Mouse (Mus musculus) embryonic facial prominence, embryonic 13.5 days (tissue): ENCODE measurements at regions not wholly inside any gene's neighbourhood (a gene's known extent, or its start where the extent isn't known, plus 50 kb on each side); places are given as distances from the start of the nearest gene placed in this dataset.

ENCODE experiments used
- ATAC-seq: fragments of 200-750 bp; cut with Nextera tagmentation; 2 replicates; pipeline ENCODE4 v1.8.0; 2017; ENCODE audit warnings: low read depth; ENCODE audit not compliant: insufficient number of reproducible peaks, insufficient read depth, low FRiP score, low TSS enrichment
- H3K27ac ChIP-seq: fragments of 300-500 bp; sonication (generic); 2 replicates; pipeline ENCODE4 v1.5.1; 2015; ENCODE audit warnings: moderate library complexity, mild to moderate bottlenecking, inconsistent platforms
- H3K27me3 ChIP-seq: fragments of 300-500 bp; sonication (generic); 2 replicates; pipeline ENCODE4 v1.6.1; 2015; ENCODE audit warnings: mild to moderate bottlenecking, inconsistent platforms
- H3K36me3 ChIP-seq: fragments of 300-500 bp; sonication (generic); 2 replicates; pipeline ENCODE4 v1.6.1; 2015; ENCODE audit warnings: mild to moderate bottlenecking, inconsistent platforms
- H3K4me1 ChIP-seq: fragments of 300-500 bp; sonication (generic); 2 replicates; pipeline ENCODE4 v1.6.1; 2015; ENCODE audit warnings: inconsistent platforms
- H3K4me2 ChIP-seq: fragments of 300-500 bp; sonication (generic); 2 replicates; pipeline ENCODE4 v1.6.1; 2015; ENCODE audit warnings: moderate library complexity, mild to moderate bottlenecking, inconsistent platforms
- H3K4me3 ChIP-seq: fragments of 300-500 bp; sonication (generic); 2 replicates; pipeline ENCODE4 v1.5.1; 2015; ENCODE audit warnings: mild to moderate bottlenecking, inconsistent platforms
- H3K9ac ChIP-seq: fragments of 300-500 bp; sonication (generic); 2 replicates; pipeline ENCODE4 v1.6.1; 2015; ENCODE audit warnings: mild to moderate bottlenecking, inconsistent platforms
- H3K9me3 ChIP-seq: fragments of 300-500 bp; sonication (generic); 2 replicates; pipeline ENCODE4 v1.6.1; 2016; ENCODE audit warnings: inconsistent platforms
- WGBS: fragments of 180-500 bp; shearing (Covaris S2); methylation state at CpG from one replicate; pipeline ENCODE4 v1.1.7; 2015; ENCODE audit warnings: mixed read lengths; 5-methylcytosine and 5-hydroxymethylcytosine counted together

GRCm38 (mm10) chr14:46636364-46636763 is 124.0 kb upstream of the Cdkn3 start:
- no peaks in the 10 kb centered on the region for H3K36me3 ChIP-seq
- H3K27me3 ChIP-seq, result no peaks in the 10 kb centered on the region
- no peaks in the 10 kb centered on the region; the same call in 1 of the 2 replicates for H3K9me3 ChIP-seq
- ATAC-seq, result no peak
- no peak overlapping the region for H3K27ac ChIP-seq
- H3K4me1 ChIP-seq, result peaks cover 17% of the 10 kb centered on the region
- 83% methylated on average over 6 of the region's 6 CpGs for WGBS
- H3K9ac ChIP-seq, result no peak overlapping the region
- no peak overlapping the region for H3K4me3 ChIP-seq
- no peak overlapping the region for H3K4me2 ChIP-seq

DNA sequence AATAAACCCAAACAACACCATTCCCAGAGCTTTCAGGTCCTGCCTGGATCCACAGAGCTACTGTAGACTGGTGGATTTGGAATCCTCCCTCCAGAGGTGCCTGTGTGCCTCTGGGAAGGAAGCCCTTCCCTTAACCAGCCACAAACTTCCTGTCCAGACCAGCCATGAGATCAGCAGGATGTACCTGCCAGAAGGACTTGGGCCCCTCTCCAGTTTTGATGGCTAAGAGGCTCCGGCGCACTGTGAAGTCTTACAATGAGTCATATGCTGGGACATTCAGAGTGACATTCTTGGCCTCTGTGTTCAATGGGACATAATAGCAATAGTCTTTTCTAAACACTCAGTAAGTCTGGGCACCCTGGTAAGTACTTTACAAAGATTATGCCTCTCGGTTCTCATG is 125.0 kb upstream of the Cdkn3 start:
- H3K9me3 ChIP-seq, result no peaks in the 10 kb centered on the region; the same call in 1 of the 2 replicates
- no peak overlapping the region for H3K4me3 ChIP-seq
- no peaks in the 10 kb centered on the region for H3K36me3 ChIP-seq
- H3K27me3 ChIP-seq, result no peaks in the 10 kb centered on the region
- no peak overlapping the region for H3K4me2 ChIP-seq
- no peak for ATAC-seq
- no peak overlapping the region for H3K9ac ChIP-seq
- H3K4me1 ChIP-seq, result peaks cover 17% of the 10 kb centered on the region
- WGBS, result 91% methylated on average over 3 of the region's 3 CpGs
- no peak overlapping the region for H3K27ac ChIP-seq

- H3K9me3 ChIP-seq, result no peaks in the 10 kb centered on the region; the same call in 1 of the 2 replicates
- no peak overlapping the region for H3K27ac ChIP-seq
- H3K9ac ChIP-seq, result no peak overlapping the region
- H3K4me1 ChIP-seq, result peaks cover 17% of the 10 kb centered on the region
- H3K4me2 ChIP-seq, result no peak overlapping the region
- no peak overlapping the region for H3K4me3 ChIP-seq
- H3K27me3 ChIP-seq, result no peaks in the 10 kb centered on the region
- ATAC-seq, result no peak
- H3K36me3 ChIP-seq, result no peaks in the 10 kb centered on the region
- WGBS, result 68% methylated on average over 12 of the region's 12 CpGs
Measured at GRCm38 (mm10) chr14:46634656-46635244, 125.6 kb upstream of the Cdkn3 start.

GRCm38 (mm10) chr14:46634251-46634650 is 126.1 kb upstream of the Cdkn3 start:
- Histone ChIP-seq H3K9ac (no peak overlapping the region), H3K4me3 (no peak overlapping the region), H3K36me3 (no peaks in the 10 kb centered on the region), H3K4me2 (no peak overlapping the region), H3K4me1 (peaks cover 17% of the 10 kb centered on the region), H3K27me3 (no peaks in the 10 kb centered on the region), H3K9me3 (no peaks in the 10 kb centered on the region; the same call in 1 of the 2 replicates), H3K27ac (no peak overlapping the region)
- no peak for ATAC-seq
- WGBS, result 91% methylated on average over 10 of the region's 10 CpGs

DNA sequence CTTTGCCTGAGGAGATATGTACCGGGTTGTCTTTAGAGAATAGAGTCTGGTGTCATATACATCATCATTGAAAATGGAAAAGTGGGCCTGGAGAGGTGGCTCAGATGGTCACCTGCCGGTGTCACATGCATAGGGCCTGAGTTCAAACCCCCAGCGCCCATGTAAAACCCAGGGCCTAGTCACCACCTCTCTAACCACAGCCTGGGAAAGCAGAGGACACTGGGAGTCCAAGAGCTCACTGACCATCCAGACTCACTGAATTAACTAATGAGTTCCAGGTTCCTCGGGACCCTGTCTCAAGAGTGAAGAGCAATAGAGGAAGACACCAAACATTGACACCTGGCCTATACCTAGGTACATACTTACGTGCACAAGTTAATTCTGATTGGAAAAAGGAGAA is 132.7 kb upstream of the Cdkn3 start:
- WGBS, result 90% methylated on average over 5 of the region's 5 CpGs
- no peaks in the 10 kb centered on the region; the same call in 1 of the 2 replicates for H3K9me3 ChIP-seq
- H3K27ac ChIP-seq, result no peak overlapping the region
- no peak overlapping the region for H3K9ac ChIP-seq
- no peak overlapping the region for H3K4me3 ChIP-seq
- ATAC-seq, result no peak
- H3K36me3 ChIP-seq, result no peaks in the 10 kb centered on the region
- H3K4me1 ChIP-seq, result peaks cover 5% of the 10 kb centered on the region; the same call in 1 of the 2 replicates
- no peaks in the 10 kb centered on the region for H3K27me3 ChIP-seq
- no peak overlapping the region for H3K4me2 ChIP-seq

GRCm38 (mm10) chr14:46625760-46626159 is 134.6 kb upstream of the Cdkn3 start:
- H3K4me2 ChIP-seq, result no peak overlapping the region

GRCm38 (mm10) chr14:46623645-46624044 is 136.7 kb upstream of the Cdkn3 start:
- no peaks in the 10 kb centered on the region for H3K27me3 ChIP-seq
- H3K27ac ChIP-seq, result no peak overlapping the region
- H3K4me2 ChIP-seq, result no peak overlapping the region
- no peaks in the 10 kb centered on the region for H3K36me3 ChIP-seq
- peaks cover 5% of the 10 kb centered on the region; the same call in 1 of the 2 replicates for H3K4me1 ChIP-seq
- H3K4me3 ChIP-seq, result no peak overlapping the region
- no peaks in the 10 kb centered on the region for H3K9me3 ChIP-seq
- 76% methylated on average over 2 of the region's 2 CpGs for WGBS
- no peak overlapping the region for H3K9ac ChIP-seq
- ATAC-seq, result no peak

More at GRCm38 (mm10) chr14:46625760-46626159, 134.6 kb upstream of the Cdkn3 start:
- Histone ChIP-seq H3K9me3 (no peaks in the 10 kb centered on the region), H3K36me3 (no peaks in the 10 kb centered on the region), H3K4me3 (no peak overlapping the region), H3K9ac (no peak overlapping the region), H3K4me1 (peaks cover 5% of the 10 kb centered on the region; the same call in 1 of the 2 replicates), H3K27me3 (no peaks in the 10 kb centered on the region), H3K27ac (no peak overlapping the region)
- 61% methylated on average over 7 of the region's 7 CpGs for WGBS
- no peak for ATAC-seq

DNA sequence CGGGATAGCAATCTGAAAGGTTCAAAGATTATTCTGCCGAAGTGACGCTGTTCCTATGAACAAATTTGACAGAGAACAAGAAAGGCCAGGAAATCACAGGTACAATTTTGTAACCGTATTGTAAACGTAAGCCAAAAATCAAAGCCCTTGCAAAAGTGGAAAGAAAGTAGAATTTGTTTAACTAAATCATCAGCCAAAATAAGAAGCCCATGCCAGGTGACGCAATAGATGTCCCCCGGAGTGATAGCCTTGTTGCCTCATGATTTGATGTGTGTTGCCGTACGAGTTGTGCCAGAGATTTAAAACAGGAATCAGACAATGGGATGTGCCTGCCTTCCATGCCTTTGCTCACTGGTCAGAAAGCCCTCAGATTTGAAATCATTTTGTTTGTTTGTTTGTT is 144.3 kb upstream of the Cdkn3 start:
- Histone ChIP-seq H3K27ac (no peak overlapping the region), H3K4me1 (peaks cover 20% of the 10 kb centered on the region), H3K9me3 (no peaks in the 10 kb centered on the region), H3K4me2 (no peak overlapping the region), H3K9ac (no peak overlapping the region), H3K27me3 (peaks cover 5% of the 10 kb centered on the region; the same call in 1 of the 2 replicates), H3K4me3 (no peak overlapping the region), H3K36me3 (no peaks in the 10 kb centered on the region)
- 68% methylated on average over 9 of the region's 9 CpGs for WGBS
- ATAC-seq, result no peak

GRCm38 (mm10) chr14:46614936-46615335 is 145.4 kb upstream of the Cdkn3 start:
- Histone ChIP-seq H3K9me3 (no peaks in the 10 kb centered on the region), H3K27ac (no peak overlapping the region), H3K4me1 (peaks cover 31% of the 10 kb centered on the region), H3K27me3 (peaks cover 5% of the 10 kb centered on the region; the same call in 1 of the 2 replicates), H3K36me3 (no peaks in the 10 kb centered on the region), H3K4me3 (no peak overlapping the region), H3K4me2 (no peak overlapping the region), H3K9ac (no peak overlapping the region)
- 73% methylated on average over 4 of the region's 4 CpGs for WGBS
- no peak for ATAC-seq

- no peak for ATAC-seq
Measured at GRCm38 (mm10) chr14:46613748-46614147, 146.6 kb upstream of the Cdkn3 start.

GRCm38 (mm10) chr14:46613211-46613610 is 147.1 kb upstream of the Cdkn3 start:
- WGBS, result 69% methylated on average over 8 of the region's 8 CpGs
- Histone ChIP-seq H3K36me3 (no peaks in the 10 kb centered on the region), H3K27ac (no peak overlapping the region), H3K9ac (no peak overlapping the region), H3K4me2 (no peak overlapping the region), H3K27me3 (peaks cover 11% of the 10 kb centered on the region; the same call in 1 of the 2 replicates), H3K4me1 (peaks cover 34% of the 10 kb centered on the region), H3K9me3 (no peaks in the 10 kb centered on the region), H3K4me3 (no peak overlapping the region)
- ATAC-seq, result no peak

More at GRCm38 (mm10) chr14:46613748-46614147, 146.6 kb upstream of the Cdkn3 start:
- no peaks in the 10 kb centered on the region for H3K36me3 ChIP-seq
- H3K27ac ChIP-seq, result no peak overlapping the region
- H3K9me3 ChIP-seq, result no peaks in the 10 kb centered on the region
- 42% methylated on average over 4 of the region's 4 CpGs for WGBS
- H3K4me1 ChIP-seq, result peaks cover 34% of the 10 kb centered on the region
- peaks cover 5% of the 10 kb centered on the region; the same call in 1 of the 2 replicates for H3K27me3 ChIP-seq
- no peak overlapping the region for H3K4me2 ChIP-seq
- no peak overlapping the region for H3K9ac ChIP-seq
- no peak overlapping the region for H3K4me3 ChIP-seq

- ATAC-seq, result no peak
- Histone ChIP-seq H3K9me3 (no peaks in the 10 kb centered on the region), H3K36me3 (no peaks in the 10 kb centered on the region), H3K4me1 (peaks cover 34% of the 10 kb centered on the region), H3K4me3 (no peak overlapping the region), H3K4me2 (no peak overlapping the region), H3K9ac (no peak overlapping the region), H3K27ac (no peak overlapping the region), H3K27me3 (peaks cover 16% of the 10 kb centered on the region; the same call in 1 of the 2 replicates)
- WGBS, result 59% methylated on average over 9 of the region's 9 CpGs
Measured at GRCm38 (mm10) chr14:46612584-46612983, 147.8 kb upstream of the Cdkn3 start.
